Mouse (Mus musculus) heart, embryonic 14.5 days (tissue): ENCODE data around the gene Cgrrf1. TPM values are rescaled to one million over a fixed set of nuclear protein-coding genes. Genes with fewer than 3 reads are reported as not detected.

ENCODE experiments used
- ATAC-seq: fragments of 200-750 bp; cut with Nextera tagmentation; 2 replicates; pipeline ENCODE4 v1.8.0; 2017; ENCODE audit warnings: low read depth, moderate TSS enrichment; ENCODE audit not compliant: insufficient number of reproducible peaks, insufficient read depth, low FRiP score
- H3K27ac ChIP-seq, 2 experiments: fragments of 200-500 bp in 1 of 2; fragments of 300-500 bp in 1 of 2; sonication (generic) in 1 of 2; replicated peaks in 1 of 2; 2 replicates each; pipeline ENCODE4 v1.5.1; 2012 to 2014; ENCODE audit warnings: low read depth in 2 of 2, low read length in 2 of 2, control low read depth in 1 of 2, mild to moderate bottlenecking in 1 of 2, mixed read lengths in 1 of 2; ENCODE audit not compliant: control insufficient read depth in 1 of 2, insufficient read depth in 1 of 2
- H3K27me3 ChIP-seq: fragments of 300-500 bp; sonication (generic); 2 replicates; pipeline ENCODE4 v1.6.1; 2014; ENCODE audit warnings: mild to moderate bottlenecking, low read length, control low read depth; ENCODE audit not compliant: control insufficient read depth, insufficient read depth
- H3K36me3 ChIP-seq: fragments of 300-500 bp; sonication (generic); 2 replicates; pipeline ENCODE4 v1.6.1; 2014; ENCODE audit warnings: mild to moderate bottlenecking, control low read depth, low read length, mixed read lengths; ENCODE audit not compliant: control insufficient read depth, insufficient read depth
- H3K4me1 ChIP-seq, 2 experiments: fragments of 200-500 bp in 1 of 2; fragments of 300-500 bp in 1 of 2; sonication (generic) in 1 of 2; 2 replicates each; pipeline ENCODE4 v1.6.1; 2012 to 2014; ENCODE audit warnings: low read length in 2 of 2, control low read depth in 1 of 2, mixed read lengths in 1 of 2; ENCODE audit not compliant: control insufficient read depth in 2 of 2, insufficient read depth in 2 of 2
- H3K4me2 ChIP-seq: fragments of 300-500 bp; sonication (generic); 2 replicates; pipeline ENCODE4 v1.6.1; 2014; ENCODE audit warnings: mild to moderate bottlenecking, low read length
- H3K4me3 ChIP-seq, 2 experiments: fragments of 200-500 bp in 1 of 2; fragments of 300-500 bp in 1 of 2; sonication (generic) in 1 of 2; 2 replicates each; pipeline ENCODE4 v1.5.1; 2012 to 2014; ENCODE audit warnings: low read length in 2 of 2, mild to moderate bottlenecking in 2 of 2, control low read depth in 1 of 2, low read depth in 1 of 2, moderate library complexity in 1 of 2; ENCODE audit not compliant: control insufficient read depth in 1 of 2, insufficient read depth in 1 of 2
- H3K9ac ChIP-seq: fragments of 300-500 bp; sonication (generic); 2 replicates; pipeline ENCODE4 v1.6.1; 2014; ENCODE audit warnings: mild to moderate bottlenecking, low read length
- H3K9me3 ChIP-seq: fragments of 300-500 bp; sonication (generic); 2 replicates; pipeline ENCODE4 v1.6.1; 2016; ENCODE audit warnings: low read length, control low read depth; ENCODE audit not compliant: control insufficient read depth
- WGBS: fragments of 180-500 bp; shearing (Covaris S2); extraction: QIAGEN DNeasy Blood & Tissue Kit; methylation state at CpG from one replicate; pipeline ENCODE4 v1.1.7; 2014; 5-methylcytosine and 5-hydroxymethylcytosine counted together
- polyA plus RNA-seq: library from polyadenylated mRNA; unstranded; fragments of >200 nt; fragmentation: Nextera tagmentation; extraction: Ambion mirVana; gene quantifications from 2 replicates; pipeline ENCODE4 v1.2.1, GENCODE M21; 2014

Cgrrf1 gene
- polyA plus RNA-seq = 29.7 and 35.3 TPM in 2 replicates

- no peaks in the 10 kb centered on the region for H3K9me3 ChIP-seq
- ATAC-seq = peak; percentile 99
- H3K4me3 ChIP-seq = peak within 1 kb of the TSS; percentile 71 to 86
- H3K9ac ChIP-seq = peak within 1 kb of the TSS; percentile 82
- no peaks in the 10 kb centered on the region for H3K27me3 ChIP-seq
- peak within 1 kb of the TSS; percentile 67 for H3K4me2 ChIP-seq
- H3K4me1 ChIP-seq = peaks cover 0 to 18% of the 10 kb centered on the region in 2 experiments; a peak in 2 of 4 replicates
- H3K27ac ChIP-seq = peak within 1 kb of the TSS; percentile 43 to 82
- no peaks in the 10 kb centered on the region for H3K36me3 ChIP-seq
- under 1% methylated on average over 32 of the region's 32 CpGs for WGBS
These were observed at the start of gene Cgrrf1 for GRCm38 (mm10) chr14:46831837-46832333. TSS of gene Cgrrf1 (plus strand) at chr14:46832125.

GRCm38 (mm10) chr14:46782187-46782828, 49.6 kb upstream of the Cgrrf1 start:
- no peak for ATAC-seq
- no peak overlapping the region for H3K4me2 ChIP-seq
- peaks cover 7% of the 10 kb centered on the region for H3K9me3 ChIP-seq
- peaks cover 51% of the 10 kb centered on the region for H3K36me3 ChIP-seq
- H3K4me1 ChIP-seq = peaks cover 2 to 12% of the 10 kb centered on the region in 2 experiments
- no peaks in the 10 kb centered on the region for H3K27me3 ChIP-seq
- 76% methylated on average over 8 of the region's 8 CpGs for WGBS
- no peak overlapping the region for H3K4me3 ChIP-seq
- no peak overlapping the region for H3K27ac ChIP-seq
- H3K9ac ChIP-seq = no peak overlapping the region

- no peak for ATAC-seq
- Histone ChIP-seq H3K27me3 (no peaks in the 10 kb centered on the region), H3K36me3 (peaks cover 40% of the 10 kb centered on the region), H3K4me3 (no peak overlapping the region), H3K9ac (no peak overlapping the region), H3K9me3 (peaks cover 7% of the 10 kb centered on the region), H3K27ac (no peak overlapping the region), H3K4me1 (peaks cover 2 to 13% of the 10 kb centered on the region in 2 experiments), H3K4me2 (no peak overlapping the region)
- 89% methylated on average over 10 of the region's 10 CpGs for WGBS
These were observed 48.5 kb upstream of the Cgrrf1 start for GRCm38 (mm10) chr14:46783327-46783926.

DNA sequence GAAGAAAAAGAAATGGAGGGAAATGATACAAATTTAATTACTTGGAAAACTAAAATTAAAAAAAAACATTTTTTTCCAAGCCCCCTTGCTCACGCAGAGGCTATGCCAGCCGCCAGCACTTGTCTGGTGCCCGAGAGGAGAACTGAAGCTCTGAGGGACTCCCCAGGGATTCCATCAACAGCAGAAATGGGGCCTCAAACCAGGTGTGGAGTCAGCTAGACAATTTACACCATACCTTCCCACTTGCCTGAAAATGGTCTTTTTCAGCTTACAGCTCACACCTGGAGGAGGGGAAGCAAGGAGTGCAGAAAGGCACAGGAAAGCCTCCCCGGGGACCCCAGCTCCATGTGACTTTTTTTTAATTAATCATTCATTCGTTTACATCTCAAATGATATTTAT, 46.7 kb upstream of the Cgrrf1 start:
- Histone ChIP-seq H3K4me3 (no peak overlapping the region), H3K27ac (no peak overlapping the region), H3K27me3 (no peaks in the 10 kb centered on the region), H3K9me3 (no peaks in the 10 kb centered on the region), H3K9ac (no peak overlapping the region), H3K4me2 (no peak overlapping the region), H3K36me3 (peaks cover 22% of the 10 kb centered on the region), H3K4me1 (peaks cover 4 to 17% of the 10 kb centered on the region in 2 experiments)
- WGBS = 88% methylated on average over 5 of the region's 5 CpGs
- ATAC-seq = no peak

DNA sequence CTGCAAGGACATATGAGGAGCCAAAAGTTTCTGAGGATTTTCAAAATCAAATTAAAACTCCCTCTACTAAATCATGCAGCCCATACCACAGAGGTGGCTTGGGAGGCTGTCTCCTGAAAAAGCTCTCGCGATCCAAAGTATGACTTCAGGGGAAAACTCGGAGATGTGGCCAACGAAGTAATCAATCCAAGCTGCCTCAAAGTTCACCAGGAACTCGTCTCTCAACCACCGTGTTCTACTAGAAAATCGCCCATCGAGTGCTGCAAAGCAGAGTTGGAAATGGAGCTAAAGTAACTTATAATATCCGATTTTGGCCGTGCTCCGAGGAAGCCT, 44.5 kb upstream of the Cgrrf1 start:
- Histone ChIP-seq H3K27ac (peak overlapping the region; percentile 90 to 98), H3K4me3 (peak overlapping the region; percentile 86 to 97), H3K9me3 (no peaks in the 10 kb centered on the region), H3K36me3 (peaks cover 13% of the 10 kb centered on the region), H3K4me2 (peak overlapping the region; percentile 84), H3K27me3 (no peaks in the 10 kb centered on the region), H3K4me1 (peaks cover 4 to 17% of the 10 kb centered on the region in 2 experiments), H3K9ac (peak overlapping the region; percentile 99)
- under 1% methylated on average over 11 of the region's 11 CpGs for WGBS
- no peak for ATAC-seq

DNA sequence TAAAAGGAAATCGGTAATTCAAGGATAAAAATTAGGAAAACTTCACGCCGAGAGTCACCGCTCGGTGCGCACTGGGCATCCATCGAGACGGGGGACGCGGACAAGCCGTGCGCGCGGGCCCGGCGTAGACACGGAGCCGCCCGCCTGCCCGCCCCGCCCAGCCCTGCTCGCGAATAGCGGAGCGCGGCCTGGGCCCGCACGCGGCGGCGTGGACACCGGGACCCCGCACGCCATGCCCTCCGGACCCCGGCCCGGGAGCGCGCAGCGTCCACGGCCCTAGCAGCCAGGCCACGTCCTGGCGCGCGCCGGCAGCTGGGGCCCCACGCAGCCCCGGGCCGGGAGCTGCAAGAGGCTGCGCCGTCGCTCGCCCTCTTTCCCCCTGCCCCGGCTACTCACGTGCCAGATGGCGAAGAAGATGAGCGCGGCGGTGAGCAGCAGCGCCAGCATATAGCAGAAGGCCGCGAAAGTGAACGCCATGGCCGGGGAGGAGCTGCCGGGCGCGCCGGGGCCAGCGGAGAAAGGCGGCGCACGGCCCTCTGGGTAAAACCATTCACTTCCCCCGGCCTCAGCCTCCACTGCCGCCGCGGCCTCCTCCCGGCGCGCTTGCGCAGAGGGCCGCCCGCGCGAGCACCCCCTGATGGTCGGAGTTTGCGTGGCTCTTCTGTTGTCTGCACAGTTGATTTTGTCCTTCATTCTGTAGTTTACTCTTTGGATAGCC, 44.0 kb upstream of the Cgrrf1 start, which contains the start of gene Cnih1:
TSS of gene Cnih1 (minus strand) at position 625 of the 718 bp plus-strand sequence.
- Histone ChIP-seq H3K36me3 (peaks cover 9% of the 10 kb centered on the region), H3K4me3 (peak within 1 kb of the TSS; percentile 86 to 97), H3K27ac (peak within 1 kb of the TSS; percentile 94 to 98), H3K27me3 (no peaks in the 10 kb centered on the region), H3K4me1 (peaks cover 4 to 17% of the 10 kb centered on the region in 2 experiments), H3K9me3 (no peaks in the 10 kb centered on the region), H3K9ac (peak within 1 kb of the TSS; percentile 99), H3K4me2 (peak within 1 kb of the TSS; percentile 84)
- under 1% methylated on average over 86 of the region's 86 CpGs for whole genome bisulfite sequencing
- ATAC-seq = peak; percentile 93

DNA sequence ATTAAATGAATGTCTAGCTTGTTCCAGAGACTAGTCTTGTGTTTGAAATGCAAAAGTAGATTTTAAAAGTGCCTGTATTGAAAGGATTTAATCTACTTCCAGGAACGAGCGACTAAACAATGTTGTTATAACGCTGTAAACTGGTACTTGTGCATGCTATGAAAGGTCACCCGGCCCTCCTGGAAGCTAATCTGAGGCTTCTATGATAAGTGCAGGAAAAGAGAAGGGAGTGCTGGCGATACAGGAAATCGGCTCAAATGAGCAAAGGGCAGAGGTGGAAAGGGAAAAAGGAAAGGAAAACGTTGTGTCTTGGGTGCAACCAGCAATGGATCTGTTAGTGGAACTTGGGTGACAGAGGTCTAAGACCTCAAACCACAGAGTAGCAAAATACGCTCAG, 43.4 kb upstream of the Cgrrf1 start:
- Histone ChIP-seq H3K4me1 (peaks cover 4 to 17% of the 10 kb centered on the region in 2 experiments), H3K27me3 (no peaks in the 10 kb centered on the region), H3K27ac (peak overlapping the region; percentile 94 to 98), H3K4me2 (peak overlapping the region; percentile 60), H3K9ac (peak overlapping the region; percentile 99), H3K4me3 (peak overlapping the region; percentile 86 to 97), H3K9me3 (no peaks in the 10 kb centered on the region), H3K36me3 (peaks cover 4% of the 10 kb centered on the region)
- WGBS = 13% methylated on average over 8 of the region's 8 CpGs
- ATAC-seq = no peak
